Mouse (Mus musculus) brain, embryonic 14.5 days (tissue): ENCODE results near the gene Zfp513. TPM values are rescaled to one million over a fixed set of nuclear protein-coding genes. Genes with fewer than 3 reads are reported as not detected.
"Not testable (repeated sequence)": the region's sequence is repeated elsewhere in the genome, so short reads cannot be mapped to it uniquely, and the experiment has no call there.

Source experiments
- DNase-seq: peaks from one replicate; pipeline ENCODE4 v3.0.0-alpha.2; 2011; ENCODE audit warnings: low read depth
- CTCF ChIP-seq: fragments of 200-500 bp; IDR thresholded peaks from 2 replicates; pipeline ENCODE4 v1.5.1; 2012; ENCODE audit warnings: inconsistent platforms, mild to moderate bottlenecking, moderate library complexity, borderline replicate concordance; ENCODE audit not compliant: insufficient read depth, insufficient read length; ENCODE audit errors: extremely low read depth
- POLR2A ChIP-seq: fragments of 200-500 bp; IDR thresholded peaks from 2 replicates; pipeline ENCODE4 v1.6.1; 2012; ENCODE audit warnings: mild to moderate bottlenecking, inconsistent platforms, borderline replicate concordance; ENCODE audit not compliant: poor library complexity, insufficient read depth, insufficient read length, severe bottlenecking; ENCODE audit errors: extremely low read depth
- polyA plus RNA-seq: library from polyadenylated mRNA; depleted of rRNA; stranded (reverse); fragments of >200 nt; gene quantifications from 2 replicates; pipeline ENCODE4 v1.2.3, GENCODE M21; 2012

Gene Zfp513
- polyA plus RNA-seq, 1 experiment: 62.0 TPM

GRCm38 (mm10) chr5:31220448-31221303 is 18.6 kb upstream of the Zfp513 start, which contains the start of gene Ppm1g:
Gene Ppm1g, minus strand, starts transcription at chr5:31220687.
- peak; percentile 98 for DNase-seq
- TF ChIP-seq CTCF (no peak), POLR2A (peak; percentile 96)

- no peak for TF ChIP-seq POLR2A
- 0 out of 2 replicates have a peak, but pooled peaks have one; percentile 1 for TF ChIP-seq CTCF
- DNase-seq: peak; percentile 66
Measured at GRCm38 (mm10) chr5:31219911-31220447, 17.9 kb upstream of the Zfp513 start.

GRCm38 (mm10) chr5:31219474-31219873 is 17.4 kb upstream of the Zfp513 start:
- no peak for DNase-seq

GRCm38 (mm10) chr5:31219070-31219469 is 17.0 kb upstream of the Zfp513 start:
- TF ChIP-seq CTCF (no peak), POLR2A (no peak)
- DNase-seq: peak; percentile 63

More at GRCm38 (mm10) chr5:31219474-31219873, 17.4 kb upstream of the Zfp513 start:
- TF ChIP-seq POLR2A (no peak), CTCF (no peak)

- no peak for DNase-seq
- no peak for TF ChIP-seq POLR2A
- no peak for TF ChIP-seq CTCF
Measured at GRCm38 (mm10) chr5:31218294-31218693, 16.2 kb upstream of the Zfp513 start.

- not testable (repeated sequence) for DNase-seq
Measured at GRCm38 (mm10) chr5:31216554-31216953, 14.5 kb upstream of the Zfp513 start.

- DNase-seq: no peak
- TF ChIP-seq CTCF (no peak), POLR2A (no peak)
Measured at GRCm38 (mm10) chr5:31204421-31204820, 2.3 kb upstream of the Zfp513 start.

- TF ChIP-seq POLR2A: no peak
- no peak for TF ChIP-seq CTCF
- DNase-seq: no peak
Measured at GRCm38 (mm10) chr5:31203866-31204265, 1.8 kb upstream of the Zfp513 start.

- TF ChIP-seq POLR2A: no peak
- no peak for TF ChIP-seq CTCF
- no peak for DNase-seq
Measured at GRCm38 (mm10) chr5:31202933-31203332, 830 bp upstream of the Zfp513 start.

- TF ChIP-seq CTCF (no peak), POLR2A (no peak)
- DNase-seq: no peak
Measured at GRCm38 (mm10) chr5:31201042-31201741, 911 bp downstream of the Zfp513 start.

GRCm38 (mm10) chr5:31200327-31200768 is 1.8 kb downstream of the Zfp513 start:
- no peak for TF ChIP-seq CTCF
- TF ChIP-seq POLR2A: no peak
- peak; percentile 41 for DNase-seq

GRCm38 (mm10) chr5:31199893-31200292 is 2.2 kb downstream of the Zfp513 start:
- TF ChIP-seq CTCF (no peak), POLR2A (no peak)
- peak; percentile 29 for DNase-seq

- DNase-seq: no peak
- TF ChIP-seq CTCF: no peak
- no peak for TF ChIP-seq POLR2A
Measured at GRCm38 (mm10) chr5:31199321-31199892, 2.7 kb downstream of the Zfp513 start.
